Mouse (Mus musculus) gastrocnemius, postnatal 36 days (tissue): Measurements from ENCODE around the gene Gpr137. TPM values are rescaled to one million over a fixed set of nuclear protein-coding genes. Genes with fewer than 3 reads are reported as not detected.
"Not testable (repeated sequence)": the region's sequence is repeated elsewhere in the genome, so short reads cannot be mapped to it uniquely, and the experiment has no call there.

Source experiments
- DNase-seq, 2 experiments: peaks; one replicate each; pipeline ENCODE4 v3.0.0; 2022
- intact Hi-C: fragments of 180-260 bp; cut with DNase I; formaldehyde crosslinking; loops from one replicate; pipeline ENCODE4 v1.15.1; 2025
- long read RNA-seq, 2 experiments: library from polyadenylated mRNA; stranded (forward); transcript quantifications; one replicate each; pipeline ENCODE4 v2.0.0; 2021
- total RNA-seq, 2 experiments: library from RNA; stranded (reverse); gene quantifications; 2 replicates each; pipeline ENCODE4 v1.2.3; 2021

Gene Gpr137
- 1 to 10 TPM; 9.4 to 9.7 TPM for total RNA-seq
- long read RNA-seq, experiment 1, partial matches to known transcripts, result 1 of 2 reads
- long read RNA-seq, experiment 1, other reads (novel, unspliced or antisense), result 0 of 2 reads
- long read RNA-seq, experiment 2, partial matches to known transcripts, result 1 of 4 reads
- long read RNA-seq, experiment 2, other reads (novel, unspliced or antisense), result 0 of 4 reads

GRCm38 (mm10) chr19:6942249-6942691, at the start of gene Gpr137:
Gene Gpr137 (minus strand): TSS chr19:6942480.
- intact Hi-C loops, result no loop called here
- peak; percentile 92 to 95 for DNase-seq

DNA sequence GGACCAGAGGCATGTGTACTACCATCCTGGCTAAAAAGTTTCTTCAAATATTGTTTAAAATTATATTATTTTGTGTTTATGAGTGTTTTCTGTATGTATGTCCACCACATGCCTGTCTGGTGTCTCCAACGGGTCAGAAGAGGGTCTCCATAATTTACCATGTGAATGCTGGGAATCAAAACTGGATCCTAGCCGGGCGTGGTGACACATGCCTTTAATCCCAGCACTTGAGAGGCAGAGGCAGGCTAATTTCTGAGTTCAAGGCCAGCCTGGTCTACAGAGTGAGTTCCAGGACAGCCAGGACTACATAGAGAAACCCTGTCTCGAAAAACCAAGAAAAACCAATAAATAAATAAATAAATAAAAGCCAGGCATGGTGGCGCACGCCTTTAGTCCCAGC, 48.9 kb upstream of the Gpr137 start:
- intact Hi-C loops, DNase-seq: not testable (repeated sequence)

DNA sequence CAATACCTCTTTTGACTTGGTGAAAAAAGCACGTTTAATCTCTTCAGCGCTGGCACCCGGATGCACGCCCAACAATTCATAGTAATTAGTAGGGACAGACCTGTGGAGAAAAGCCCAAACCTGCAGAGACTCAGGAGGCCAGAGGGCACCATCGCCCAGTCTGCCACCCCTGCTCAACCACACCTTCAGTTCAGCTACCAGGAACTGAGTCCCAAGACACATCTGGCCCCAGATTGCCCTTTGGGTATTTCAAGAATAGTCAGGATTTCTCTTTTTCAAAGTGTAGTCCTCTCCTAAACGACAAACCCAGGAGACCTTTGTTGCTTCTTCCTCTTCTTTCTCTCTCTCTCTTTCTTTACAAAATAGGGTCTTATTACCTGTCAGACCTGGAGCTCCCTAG, 48.4 kb upstream of the Gpr137 start:
- intact Hi-C loops, result no loop called here
- no peak for DNase-seq

DNA sequence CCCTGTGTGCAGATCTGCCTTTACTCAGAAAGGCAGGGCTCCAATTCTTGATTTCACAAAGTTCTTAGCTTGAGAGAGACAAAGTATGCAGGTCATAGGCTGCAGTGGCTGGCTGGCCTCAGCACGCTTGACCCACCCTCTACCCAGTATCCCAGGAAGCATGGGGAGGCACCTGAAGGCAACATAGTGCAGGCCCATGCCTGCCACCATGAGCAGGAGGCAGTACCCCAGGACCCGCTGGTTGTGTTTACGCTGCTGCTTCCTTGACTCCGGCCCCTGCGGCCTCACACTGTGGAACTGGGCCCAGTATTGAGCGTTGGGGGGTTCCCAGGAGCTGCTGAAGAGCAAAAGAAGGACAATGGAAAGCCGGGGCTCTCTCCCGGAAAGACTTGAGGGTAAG, 47.0 kb upstream of the Gpr137 start:
- intact Hi-C loops, result no loop called here
- no peak for DNase-seq

GRCm38 (mm10) chr19:6987904-6988285, 45.6 kb upstream of the Gpr137 start:
- no peak for DNase-seq
- intact Hi-C loops, result no loop called here

GRCm38 (mm10) chr19:6987061-6987903, 45.0 kb upstream of the Gpr137 start, which contains the start of gene Vegfb:
Gene Vegfb (minus strand): TSS chr19:6987651.
- intact Hi-C loops, result no loop called here
- DNase-seq, result peak; percentile 54 to 58

DNA sequence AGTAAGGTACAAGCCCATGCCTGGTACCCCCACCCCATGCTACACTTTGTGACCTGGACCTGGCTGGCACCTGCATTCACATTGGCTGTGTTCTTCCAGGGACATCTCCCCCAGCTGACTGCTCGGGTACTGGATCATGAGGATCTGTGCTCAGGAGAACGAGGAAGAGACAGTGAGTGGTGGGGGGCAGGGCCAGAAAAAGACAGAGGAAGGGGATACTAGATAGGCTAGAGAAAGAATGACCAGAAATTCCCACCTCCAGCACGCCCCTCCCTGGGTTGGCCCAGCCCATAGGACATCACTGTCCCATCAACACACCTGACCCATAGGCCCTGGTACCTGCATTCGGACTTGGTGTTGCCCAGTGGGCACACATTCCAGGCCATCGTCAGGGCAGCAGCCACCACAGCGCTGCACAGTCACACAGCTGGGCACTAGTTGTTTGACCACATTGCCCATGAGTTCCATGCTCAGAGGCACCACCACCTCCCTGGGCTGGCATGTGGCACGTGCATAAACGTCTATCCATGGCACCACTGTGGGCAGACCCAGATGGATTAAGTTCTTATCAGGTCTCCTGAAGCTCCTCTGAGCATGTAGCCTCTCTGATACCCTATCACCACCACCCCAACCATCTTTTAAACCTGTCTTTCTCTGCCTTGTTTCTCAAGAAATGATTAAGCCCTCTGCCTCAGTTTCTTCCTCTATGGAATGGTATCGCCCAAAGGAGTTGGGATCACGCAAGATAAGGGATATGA, 43.9 kb upstream of the Gpr137 start:
- no peak for DNase-seq
- intact Hi-C loops, result no loop called here

GRCm38 (mm10) chr19:6985300-6985699, 43.0 kb upstream of the Gpr137 start:
- DNase-seq, result no peak
- intact Hi-C loops, result no loop called here

DNA sequence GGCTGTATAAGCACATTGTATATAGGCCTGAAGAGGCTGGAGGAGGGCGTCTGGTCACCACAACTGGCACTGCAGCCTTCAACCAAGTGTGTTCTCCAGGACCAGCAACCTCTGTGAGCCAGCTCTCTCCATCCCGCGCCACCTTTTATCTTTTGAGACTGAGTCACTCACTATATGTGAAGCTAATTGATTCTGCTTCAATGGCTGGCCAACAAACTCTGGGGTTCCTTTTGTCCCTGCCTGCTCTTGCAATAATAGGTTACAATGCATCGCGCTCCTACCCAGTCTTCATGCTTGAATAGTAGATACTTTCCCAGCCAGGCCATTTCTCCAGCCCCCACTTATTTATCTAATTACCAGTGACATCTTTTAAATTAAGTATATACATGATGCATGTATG, 41.3 kb upstream of the Gpr137 start:
- intact Hi-C loops, result no loop called here
- no peak for DNase-seq

- no peak for DNase-seq
These were observed 39.2 kb upstream of the Gpr137 start for GRCm38 (mm10) chr19:6981465-6981864.

GRCm38 (mm10) chr19:6980381-6981093, 38.3 kb upstream of the Gpr137 start, which contains the start of gene Fkbp2:
Gene Fkbp2 (minus strand): TSS chr19:6980501.
- DNase-seq, result peak; percentile 99
- intact Hi-C loops, result no loop called here

More at GRCm38 (mm10) chr19:6981465-6981864, 39.2 kb upstream of the Gpr137 start:
- intact Hi-C loops, result no loop called here

GRCm38 (mm10) chr19:6979486-6980380, 37.5 kb upstream of the Gpr137 start:
- DNase-seq, result peak; percentile 98 to 100
- intact Hi-C loops, result no loop called here

DNA sequence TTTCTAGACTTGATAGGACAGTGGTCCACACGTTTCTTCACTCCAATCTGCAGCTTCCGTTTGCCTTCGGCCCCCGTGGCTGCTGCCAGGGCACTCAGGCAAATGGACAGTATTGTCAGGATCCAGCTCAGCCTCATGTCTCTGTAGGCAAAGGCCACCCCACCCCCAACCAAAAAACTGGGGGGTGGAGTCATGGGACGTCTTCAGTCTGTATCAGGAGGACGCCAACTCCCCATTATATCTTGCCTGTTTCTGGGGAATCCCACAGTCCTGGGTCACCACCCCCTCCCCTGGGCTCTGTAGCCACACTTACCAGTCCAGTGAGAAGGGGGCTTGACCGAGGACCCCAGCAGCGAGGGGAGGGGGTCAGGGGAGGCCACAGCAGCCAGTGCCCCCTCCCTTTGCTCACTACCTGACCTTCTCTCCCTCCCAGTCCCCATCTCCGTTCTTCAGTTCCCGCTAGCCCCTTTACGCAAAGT, 36.8 kb upstream of the Gpr137 start:
- intact Hi-C loops, result no loop called here
- no peak for DNase-seq

- no peak for DNase-seq
- intact Hi-C loops, result no loop called here
These were observed 36.3 kb upstream of the Gpr137 start for GRCm38 (mm10) chr19:6978639-6978974.

GRCm38 (mm10) chr19:6977759-6978638, 35.7 kb upstream of the Gpr137 start:
- intact Hi-C loops, result no loop called here
- DNase-seq, result no peak

DNA sequence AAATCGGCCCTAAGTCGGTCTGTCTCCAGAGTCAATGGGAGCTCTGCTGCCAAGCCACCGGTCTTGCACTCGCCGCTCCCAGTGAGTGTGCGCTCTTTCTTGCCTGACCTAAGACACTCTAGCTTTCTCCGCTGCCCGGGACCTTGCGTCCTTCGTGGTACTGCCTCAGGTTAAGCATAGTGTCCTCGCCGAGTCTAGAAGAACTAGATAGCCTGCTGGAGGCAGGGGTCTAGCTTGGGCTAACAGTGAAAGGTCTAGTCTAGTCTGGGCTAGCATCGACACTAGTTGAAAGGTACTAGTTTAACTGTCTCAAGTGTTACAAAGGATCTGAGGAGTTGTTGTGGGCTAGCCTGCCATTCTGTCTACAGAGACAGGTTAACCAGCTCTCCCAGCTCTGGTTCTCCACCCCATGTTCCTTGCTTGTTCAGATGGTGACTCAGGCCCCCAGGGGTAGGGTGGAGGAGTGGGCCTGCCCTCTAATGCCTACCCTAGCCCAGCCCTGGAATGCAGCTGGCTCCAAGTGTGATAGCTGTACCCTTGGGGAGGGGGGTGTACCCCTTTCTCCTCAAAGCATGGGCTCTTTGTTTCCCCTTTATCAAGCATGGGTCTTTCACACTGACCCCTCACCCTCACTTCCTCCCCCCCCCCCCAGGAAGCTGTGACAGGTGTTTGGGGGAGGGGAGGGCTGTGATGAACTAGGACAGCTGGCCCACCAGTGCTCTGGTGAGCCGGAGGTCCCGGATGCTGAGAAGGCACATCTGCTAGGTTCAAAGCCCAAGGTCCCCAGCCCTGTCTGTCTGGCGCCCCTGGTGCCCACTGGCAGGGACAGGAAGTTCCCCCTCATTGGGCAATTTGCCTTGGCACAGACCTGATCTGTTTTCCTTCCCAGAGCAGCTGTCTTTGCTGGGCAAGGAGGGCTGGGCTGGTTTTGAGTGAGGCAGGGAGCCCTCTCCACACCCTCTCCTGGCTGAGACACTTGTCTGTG, 33.5 kb upstream of the Gpr137 start, which contains the start of gene Plcb3:
Plcb3 (minus strand) TSS at position 934 of the 985 bp plus-strand sequence.
- DNase-seq, result peak; percentile 68 to 75

More for the DNA sequence above, 33.5 kb upstream of the Gpr137 start, which contains the start of gene Plcb3:
- intact Hi-C loops, result no loop called here
